Mouse (Mus musculus) limb, embryonic 14.5 days (tissue): ENCODE results near the gene Cd320. TPM values are rescaled to one million over a fixed set of nuclear protein-coding genes. Genes with fewer than 3 reads are reported as not detected.

ENCODE experiments used
- ATAC-seq: fragments of 200-750 bp; cut with Nextera tagmentation; 2 replicates; pipeline ENCODE4 v1.8.0; 2017; ENCODE audit warnings: low read depth, moderate number of reproducible peaks, moderate TSS enrichment; ENCODE audit not compliant: low FRiP score
- DNase-seq: peaks from one replicate; pipeline ENCODE4 v3.0.0-alpha.2; 2015; ENCODE audit warnings: low spot score
- H3K27ac ChIP-seq: fragments of 300-500 bp; sonication (generic); replicated peaks from 2 replicates; pipeline ENCODE4 v1.5.1; 2014; ENCODE audit warnings: low read depth, mild to moderate bottlenecking, low read length, moderate library complexity, mixed read lengths
- H3K27me3 ChIP-seq: fragments of 300-500 bp; sonication (generic); 2 replicates; pipeline ENCODE4 v1.6.1; 2014; ENCODE audit warnings: low read length, mixed read lengths; ENCODE audit not compliant: control insufficient read depth, insufficient read depth
- H3K36me3 ChIP-seq: fragments of 300-500 bp; sonication (generic); 2 replicates; pipeline ENCODE4 v1.6.1; 2014; ENCODE audit warnings: mild to moderate bottlenecking, low read length, moderate library complexity, mixed read lengths; ENCODE audit not compliant: control insufficient read depth, insufficient read depth
- H3K4me1 ChIP-seq: fragments of 300-500 bp; sonication (generic); 2 replicates; pipeline ENCODE4 v1.6.1; 2014; ENCODE audit warnings: antibody characterized with exemption, low read length, mixed read lengths; ENCODE audit not compliant: control insufficient read depth, insufficient read depth
- H3K4me2 ChIP-seq: fragments of 300-500 bp; sonication (generic); replicated peaks from 2 replicates; pipeline ENCODE4 v1.6.1; 2014; ENCODE audit warnings: low read depth, mild to moderate bottlenecking, low read length, moderate library complexity; ENCODE audit not compliant: severe bottlenecking
- H3K4me3 ChIP-seq: fragments of 300-500 bp; sonication (generic); replicated peaks from 2 replicates; pipeline ENCODE4 v1.5.1; 2014; ENCODE audit warnings: low read length
- H3K9ac ChIP-seq: fragments of 300-500 bp; sonication (generic); 2 replicates; pipeline ENCODE4 v1.6.1; 2014; ENCODE audit warnings: mild to moderate bottlenecking, low read depth, low read length, moderate library complexity; ENCODE audit not compliant: severe bottlenecking
- H3K9me3 ChIP-seq: fragments of 300-500 bp; sonication (generic); 2 replicates; pipeline ENCODE4 v1.6.1; 2016; ENCODE audit warnings: low read length; ENCODE audit not compliant: control insufficient read depth
- POLR2A ChIP-seq: fragments of 200-500 bp; IDR thresholded peaks from 2 replicates; pipeline ENCODE4 v1.8.0; 2012; ENCODE audit warnings: inconsistent platforms, mild to moderate bottlenecking, moderate library complexity, borderline replicate concordance; ENCODE audit not compliant: insufficient read depth, insufficient read length; ENCODE audit errors: extremely low read depth
- WGBS: fragments of 180-500 bp; shearing (Covaris S2); extraction: QIAGEN DNeasy Blood & Tissue Kit; methylation state at CpG from one replicate; pipeline ENCODE4 v1.1.7; 2014; 5-methylcytosine and 5-hydroxymethylcytosine counted together
- polyA plus RNA-seq, 2 experiments: library from polyadenylated mRNA; depleted of rRNA in 1 of 2; stranded (reverse) in 1 of 2; unstranded in 1 of 2; fragments of >200 nt; fragmentation: Nextera tagmentation in 1 of 2; extraction: Ambion mirVana in 1 of 2; gene quantifications; 2 replicates each; pipeline versions ENCODE4 v1.2.1 to v1.2.3; 2012 to 2014

Gene Cd320
- polyA plus RNA-seq, 2 experiments = 42.9 to 57.9 TPM

GRCm38 (mm10) chr17:33812475-33812874 is 30.4 kb upstream of the Cd320 start:
- Histone ChIP-seq H3K36me3 (no peaks in the 10 kb centered on the region), H3K4me2 (no peak overlapping the region), H3K27me3 (no peaks in the 10 kb centered on the region), H3K4me1 (peaks cover 5% of the 10 kb centered on the region; the same call in 1 of the 2 replicates), H3K9ac (no peak overlapping the region), H3K9me3 (no peaks in the 10 kb centered on the region), H3K4me3 (no peak overlapping the region), H3K27ac (no peak overlapping the region)
- no peak for TF ChIP-seq POLR2A
- ATAC-seq (no peak), DNase-seq (no peak)
- WGBS = 65% methylated on average over 3 of the region's 3 CpGs

- Histone ChIP-seq H3K4me1 (peaks cover 8% of the 10 kb centered on the region), H3K4me2 (no peak overlapping the region), H3K4me3 (no peak overlapping the region), H3K36me3 (peaks cover under 1% of the 10 kb centered on the region; the same call in 1 of the 2 replicates), H3K9me3 (no peaks in the 10 kb centered on the region), H3K27me3 (no peaks in the 10 kb centered on the region), H3K27ac (no peak overlapping the region), H3K9ac (no peak overlapping the region)
- DNase-seq (no peak), ATAC-seq (no peak)
- TF ChIP-seq POLR2A = no peak
- WGBS = 68% methylated on average over 4 of the region's 4 CpGs
Observed at GRCm38 (mm10) chr17:33812990-33813389, 29.9 kb upstream of the Cd320 start.

GRCm38 (mm10) chr17:33815399-33815798 is 27.5 kb upstream of the Cd320 start:
- no peak overlapping the region for H3K4me2 ChIP-seq
- no peak overlapping the region for H3K4me3 ChIP-seq
- no peak overlapping the region for H3K27ac ChIP-seq
- peaks cover 12% of the 10 kb centered on the region for H3K4me1 ChIP-seq
- peaks cover 21% of the 10 kb centered on the region for H3K36me3 ChIP-seq
- no peak for DNase-seq
- H3K9ac ChIP-seq = no peak overlapping the region
- H3K9me3 ChIP-seq = no peaks in the 10 kb centered on the region
- no peak for TF ChIP-seq POLR2A
- no peaks in the 10 kb centered on the region for H3K27me3 ChIP-seq
- no peak for ATAC-seq
- 91% methylated on average over 6 of the region's 6 CpGs for WGBS

GRCm38 (mm10) chr17:33816612-33817011 is 26.3 kb upstream of the Cd320 start:
- DNase-seq (no peak), ATAC-seq (no peak)
- Histone ChIP-seq H3K9me3 (no peaks in the 10 kb centered on the region), H3K27ac (peak overlapping the region; percentile 81; the same call in 1 of the 2 replicates), H3K9ac (no peak overlapping the region), H3K4me3 (peak overlapping the region; percentile 59), H3K27me3 (no peaks in the 10 kb centered on the region), H3K4me2 (peak overlapping the region; percentile 93), H3K36me3 (peaks cover 33% of the 10 kb centered on the region), H3K4me1 (peaks cover 12% of the 10 kb centered on the region)
- no peak for TF ChIP-seq POLR2A
- WGBS = 61% methylated on average over 5 of the region's 5 CpGs

- Histone ChIP-seq H3K9me3 (no peaks in the 10 kb centered on the region), H3K4me2 (peak overlapping the region; percentile 93), H3K36me3 (peaks cover 41% of the 10 kb centered on the region), H3K27me3 (no peaks in the 10 kb centered on the region), H3K9ac (peak overlapping the region; percentile 75), H3K4me3 (peak overlapping the region; percentile 59), H3K4me1 (peaks cover 12% of the 10 kb centered on the region), H3K27ac (peak overlapping the region; percentile 81)
- peak; percentile 95 for DNase-seq
- TF ChIP-seq POLR2A = peak; percentile 73; the same call in 1 of the 2 replicates
- ATAC-seq = peak; percentile 96
- WGBS = 3% methylated on average over 70 of the region's 89 CpGs
Observed at GRCm38 (mm10) chr17:33817184-33817968, 25.5 kb upstream of the Cd320 start.
